Comparison of ENCODE assay signal across 19 mouse cellular contexts in genomic region chr10:4974246-4974645, GRCm38 (mm10).
DNase-seq lines count a peak whose midpoint lies in the region; ATAC-seq and TF ChIP-seq lines count a peak whose summit lies in the region.
"Had no signal": no experiment of that assay in that cellular context is flagged by ENCODE, and none has a peak within 500 bp of the region (broad histone marks: within the 10 kb centered on the region; RNA-seq: fewer than 3 reads in every experiment).

No protein-coding gene starts in this region.

- no peak overlapping the region for H3K27ac ChIP-seq in liver, adult 2 months (replicated peaks; ENCODE audit: insufficient read depth, low read depth, low read length)
- H3K27ac ChIP-seq in liver, postnatal 0 days (ENCODE audit: low read depth) = no peak overlapping the region
- H3K27ac ChIP-seq: embryonic facial prominence, embryonic 13.5 days; embryonic facial prominence, embryonic 15.5 days; forebrain, embryonic 10.5 days; forebrain, embryonic 12.5 days had no signal

- TF ChIP-seq EP300 in liver, postnatal 0 days (IDR thresholded peaks at IDR 0.05; ENCODE audit: low read depth) = no peak

- no peak for TF ChIP-seq CTCF in liver, adult 2 months (IDR thresholded peaks at IDR 0.05; ENCODE audit: low read depth, low read length)
- no peak for TF ChIP-seq CTCF in liver, postnatal 0 days (IDR thresholded peaks at IDR 0.05; ENCODE audit: low read depth)

- H3K36me3 ChIP-seq in liver, adult 2 months (ENCODE audit: control insufficient read depth, insufficient read depth, low read length) = peaks cover 6% of the 10 kb centered on the region
- no peaks in the 10 kb centered on the region for H3K36me3 ChIP-seq in liver, postnatal 0 days (replicated peaks; ENCODE audit: insufficient read depth, low read length)
- H3K36me3 ChIP-seq: embryonic facial prominence, embryonic 13.5 days; embryonic facial prominence, embryonic 15.5 days; forebrain, embryonic 10.5 days; forebrain, embryonic 12.5 days had no signal

- no peak for ATAC-seq in liver, postnatal 0 days
- ATAC-seq: forebrain, embryonic 14.5 days; forebrain, embryonic 16.5 days had no signal

- no peaks in the 10 kb centered on the region for H3K9me3 ChIP-seq in liver, postnatal 0 days (ENCODE audit: low read length)
- H3K9me3 ChIP-seq: embryonic facial prominence, embryonic 13.5 days; embryonic facial prominence, embryonic 15.5 days; forebrain, embryonic 10.5 days; forebrain, embryonic 12.5 days had no signal

- DNase-seq in adrenal gland, adult 8-10 months = peak; percentile 52
- DNase-seq in adrenal gland, adult 18-20 months (ENCODE audit: low spot score in 2 of 2) = no peak
- DNase-seq in liver, adult 2 months (ENCODE audit: extremely low read depth, low read depth, low spot score) = peak; percentile 20
- no peak for DNase-seq in liver, postnatal 0 days
- DNase-seq in adrenal gland, postnatal 36 days = peak; percentile 18 to 31
- DNase-seq in urinary bladder, postnatal 25 days (ENCODE audit: low spot score) = no peak
- DNase-seq: cerebellum, adult 11 months; cerebellum, adult 18-20 months; cerebellum, adult 8-10 months; cerebellum, adult 9-11 months; cerebellum, postnatal 14 days; cerebellum, postnatal 36 days had no signal

- no peak for TF ChIP-seq POLR2A in liver, adult 2 months (IDR thresholded peaks at IDR 0.05; ENCODE audit: extremely low read depth, insufficient read depth, low read length)

- no peaks in the 10 kb centered on the region; the same call in 1 of the 2 replicates for H3K4me1 ChIP-seq in liver, adult 2 months (ENCODE audit: control insufficient read depth, insufficient read depth, low read length)
- 0 out of 2 replicates have a peak, but pooled peaks cover 4% of the 10 kb centered on the region for H3K4me1 ChIP-seq in liver, postnatal 0 days (ENCODE audit: insufficient read depth)
- H3K4me1 ChIP-seq: embryonic facial prominence, embryonic 13.5 days; embryonic facial prominence, embryonic 15.5 days; forebrain, embryonic 10.5 days; forebrain, embryonic 12.5 days had no signal

- H3K4me3 ChIP-seq in liver, adult 2 months (ENCODE audit: insufficient read depth, low read depth, low read length) = no peak overlapping the region
- H3K4me3 ChIP-seq in liver, postnatal 0 days (ENCODE audit: low read depth, low read length) = no peak overlapping the region
- H3K4me3 ChIP-seq: embryonic facial prominence, embryonic 13.5 days; embryonic facial prominence, embryonic 15.5 days; erythroblast, embryonic 14.5 days; forebrain, embryonic 10.5 days; forebrain, embryonic 12.5 days had no signal

- no peak overlapping the region for H3K9ac ChIP-seq in liver, adult 2 months (ENCODE audit: low read depth, low read length)
- H3K9ac ChIP-seq in liver, postnatal 0 days (replicated peaks) = no peak overlapping the region
- H3K9ac ChIP-seq: embryonic facial prominence, embryonic 13.5 days; embryonic facial prominence, embryonic 15.5 days; forebrain, embryonic 12.5 days had no signal

- no peak overlapping the region for H3K4me2 ChIP-seq in liver, postnatal 0 days (ENCODE audit: low read depth, low read length)
- H3K4me2 ChIP-seq: embryonic facial prominence, embryonic 13.5 days; embryonic facial prominence, embryonic 15.5 days; forebrain, embryonic 12.5 days had no signal

- H3K79me2 ChIP-seq in liver, adult 2 months (ENCODE audit: control insufficient read depth, insufficient read depth, low read length) = no peaks in the 10 kb centered on the region

- WGBS in liver, adult 2 months = 65% methylated on average over 4 of the region's 4 CpGs
- 75% methylated on average over 4 of the region's 4 CpGs for WGBS in liver, postnatal 0 days (ENCODE audit: insufficient replicate concordance)

- H3K27me3 ChIP-seq in liver, adult 2 months (ENCODE audit: control insufficient read depth, insufficient read depth, low read length) = no peaks in the 10 kb centered on the region
- no peaks in the 10 kb centered on the region for H3K27me3 ChIP-seq in liver, postnatal 0 days (ENCODE audit: insufficient read depth, low read length)
- H3K27me3 ChIP-seq: embryonic facial prominence, embryonic 13.5 days; embryonic facial prominence, embryonic 15.5 days; forebrain, embryonic 12.5 days had no signal

Comparison
In these comparisons a context has a peak if more than half of its experiments do, and no peak if none do; other contexts are left out.
1. DNase-seq: peak in adrenal gland, adult 8-10 months (single experiment), liver, adult 2 months (single experiment) and adrenal gland, postnatal 36 days (2 of 2); none in adrenal gland, adult 18-20 months (0 of 2), liver, postnatal 0 days (single experiment) and urinary bladder, postnatal 25 days (single experiment).